9 mouse cellular contexts compared by ENCODE assay signal in the genomic region with DNA sequence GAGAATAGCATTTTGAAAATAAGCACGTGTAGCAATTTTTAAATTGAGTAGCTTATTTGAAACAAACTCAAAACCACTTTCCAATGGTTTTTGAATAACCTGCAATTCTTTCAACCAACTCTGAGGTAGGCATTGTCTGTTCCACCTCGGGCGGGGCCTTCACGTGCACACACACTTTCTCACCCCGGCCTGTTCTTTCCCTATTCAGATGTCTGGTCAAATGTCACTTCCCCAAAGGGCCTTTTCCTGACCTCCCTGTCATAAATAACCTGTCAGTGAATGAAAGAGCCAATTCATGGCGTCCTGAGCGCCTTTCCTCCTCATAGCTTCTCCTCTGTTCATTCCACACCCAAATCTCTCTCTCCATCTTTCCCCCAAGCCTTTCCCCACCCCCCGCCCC. TPM values are rescaled to one million over a fixed set of nuclear protein-coding genes. Genes with fewer than 3 reads are reported as not detected.
DNase-seq lines count a peak whose midpoint lies in the region; ATAC-seq and TF ChIP-seq lines count a peak whose summit lies in the region.
"Had no signal": no experiment of that assay in that cellular context is flagged by ENCODE, and none has a peak within 500 bp of the region (broad histone marks: within the 10 kb centered on the region; RNA-seq: fewer than 3 reads in every experiment).

No protein-coding gene starts in this region.

- no peaks in the 10 kb centered on the region for H3K36me3 ChIP-seq in intestine, embryonic 14.5 days (ENCODE audit: control insufficient read depth, insufficient read depth, low read length)
- no peaks in the 10 kb centered on the region for H3K36me3 ChIP-seq in intestine, postnatal 0 days (ENCODE audit: control insufficient read depth, insufficient read depth)
- no peaks in the 10 kb centered on the region for H3K36me3 ChIP-seq in limb, embryonic 15.5 days

- H3K27me3 ChIP-seq in intestine, embryonic 14.5 days (replicated peaks; ENCODE audit: control insufficient read depth, insufficient read depth, low read length): no peaks in the 10 kb centered on the region
- H3K27me3 ChIP-seq in intestine, postnatal 0 days (replicated peaks; ENCODE audit: control insufficient read depth, insufficient read depth, low read length): no peaks in the 10 kb centered on the region
- H3K27me3 ChIP-seq in limb, embryonic 15.5 days: no peaks in the 10 kb centered on the region
- H3K27me3 ChIP-seq: Patski had no signal

- ATAC-seq in intestine, embryonic 14.5 days (replicated peaks; ENCODE audit: low FRiP score, low TSS enrichment, low read depth): no peak
- ATAC-seq in intestine, postnatal 0 days: no peak
- ATAC-seq in limb, embryonic 15.5 days (ENCODE audit: insufficient number of reproducible peaks, low FRiP score, low TSS enrichment, low read depth): no peak
- ATAC-seq: Patski had no signal

- 37% methylated on average over 8 of the region's 8 CpGs for WGBS in intestine, embryonic 14.5 days
- WGBS in intestine, postnatal 0 days: 38% methylated on average over 8 of the region's 8 CpGs
- 31% methylated on average over 8 of the region's 8 CpGs for WGBS in limb, embryonic 15.5 days

- no peak overlapping the region for H3K9ac ChIP-seq in intestine, embryonic 14.5 days (ENCODE audit: low read length)
- H3K9ac ChIP-seq in intestine, postnatal 0 days (ENCODE audit: low read depth, low read length): no peak overlapping the region
- H3K9ac ChIP-seq in limb, embryonic 15.5 days: no peak overlapping the region

- H3K4me2 ChIP-seq in intestine, embryonic 14.5 days (ENCODE audit: low read length): no peak overlapping the region
- no peak overlapping the region for H3K4me2 ChIP-seq in intestine, postnatal 0 days (replicated peaks; ENCODE audit: low read depth)
- H3K4me2 ChIP-seq in limb, embryonic 15.5 days: no peak overlapping the region

- peak overlapping the region; percentile 93 for H3K27ac ChIP-seq in intestine, embryonic 14.5 days (ENCODE audit: low read depth)
- no peak overlapping the region for H3K27ac ChIP-seq in intestine, postnatal 0 days (ENCODE audit: low read depth, low read length)
- peak overlapping the region; percentile 80 for H3K27ac ChIP-seq in limb, embryonic 15.5 days

- peaks cover 76% of the 10 kb centered on the region for H3K4me1 ChIP-seq in intestine, embryonic 14.5 days (replicated peaks; ENCODE audit: control insufficient read depth, insufficient read depth, low read length)
- peaks cover 25% of the 10 kb centered on the region for H3K4me1 ChIP-seq in intestine, postnatal 0 days (replicated peaks; ENCODE audit: control insufficient read depth, insufficient read depth, low read length)
- H3K4me1 ChIP-seq in limb, embryonic 15.5 days: peaks cover 58% of the 10 kb centered on the region

- DNase-seq in intestine, embryonic 14.5 days (ENCODE audit: low spot score): no peak
- DNase-seq in ES-CJ7 (ENCODE audit: low read depth, low spot score): peak; percentile 40
- DNase-seq in embryo, embryonic 11.5 days (ENCODE audit: low read depth, low spot score): peak; percentile 70
- DNase-seq in thymus, postnatal 36 days: no peak
- DNase-seq in gastrocnemius, postnatal 25 days: no peak

- no peaks in the 10 kb centered on the region for H3K9me3 ChIP-seq in intestine, embryonic 14.5 days (ENCODE audit: control insufficient read depth, low read length)
- no peaks in the 10 kb centered on the region for H3K9me3 ChIP-seq in intestine, postnatal 0 days (ENCODE audit: control insufficient read depth)
- no peaks in the 10 kb centered on the region for H3K9me3 ChIP-seq in limb, embryonic 15.5 days

- no peak for TF ChIP-seq CTCF in intestine, postnatal 0 days (IDR thresholded peaks at IDR 0.05; ENCODE audit: low read depth)

- H3K4me3 ChIP-seq in intestine, embryonic 14.5 days (ENCODE audit: low read depth, low read length): no peak overlapping the region
- no peak overlapping the region for H3K4me3 ChIP-seq in intestine, postnatal 0 days (ENCODE audit: low read depth, low read length)
- H3K4me3 ChIP-seq in limb, embryonic 15.5 days: no peak overlapping the region
- H3K4me3 ChIP-seq: erythroblast, embryonic 14.5 days had no signal

RNA-seq across cellular contexts. Expression of a gene that starts 24.3 kb away (rescaled TPM):
- polyA plus RNA-seq in intestine, embryonic 14.5 days (2014; fragmentation: Nextera tagmentation; extraction: Ambion mirVana): 61.7 and 63.7 TPM in 2 replicates
- polyA plus RNA-seq in intestine, postnatal 0 days (2015; fragmentation: Nextera tagmentation; extraction: Ambion mirVana): 8.1 and 8.3 TPM in 2 replicates
- 41.8 and 43.2 TPM in 2 replicates for polyA plus RNA-seq in limb, embryonic 15.5 days (2015; fragmentation: Nextera tagmentation; extraction: Ambion mirVana)
- under 1 TPM; 0.51 to 0.54 TPM for total RNA-seq in gastrocnemius, postnatal 25 days (2021)

Comparison
In these comparisons a context has a peak if more than half of its experiments do, and no peak if none do; other contexts are left out.
1. DNase-seq: peak in ES-CJ7 (single experiment) and embryo, embryonic 11.5 days (single experiment); none in intestine, embryonic 14.5 days (single experiment), thymus, postnatal 36 days (0 of 2) and gastrocnemius, postnatal 25 days (single experiment).